Mouse (Mus musculus): ENCODE results near the gene Paxx.

DNA sequence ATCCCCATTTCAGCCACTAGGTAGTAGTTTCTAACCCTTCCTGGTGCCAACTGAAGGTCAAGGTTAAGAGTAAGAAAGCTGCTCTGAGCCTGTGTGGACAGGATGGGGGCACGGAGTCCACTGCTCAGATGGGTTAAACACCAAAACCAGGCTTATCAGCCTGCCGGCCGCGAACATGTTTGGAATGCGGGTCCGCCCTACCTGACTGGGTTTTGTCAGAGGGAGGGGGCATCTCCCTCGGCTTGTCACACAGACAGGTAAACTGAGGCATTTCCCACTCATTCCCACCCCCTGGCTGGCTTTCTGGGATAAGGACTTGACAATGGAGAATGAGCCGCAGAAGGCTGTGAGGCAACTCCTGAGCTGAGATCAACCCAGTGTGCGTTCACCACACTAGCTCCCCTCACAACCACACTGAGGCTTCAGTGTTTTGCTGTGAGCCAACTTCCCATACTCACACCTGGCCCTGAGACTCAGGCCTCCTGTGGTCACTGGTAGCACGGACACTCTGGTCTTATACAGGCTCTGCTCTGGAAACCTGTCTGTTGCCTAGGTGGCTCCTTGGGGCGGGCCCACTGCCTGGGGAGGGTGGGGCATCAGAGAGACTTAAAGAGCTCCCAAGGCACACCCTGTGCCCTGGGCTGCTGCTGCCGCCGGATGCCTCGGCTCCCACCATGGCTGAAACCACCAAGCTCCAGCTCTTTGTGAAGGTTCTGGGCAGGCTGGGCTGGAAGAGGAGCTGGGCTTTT is 4.5 kb downstream of the Paxx start, which contains the start of gene Clic3:
- TF ChIP-seq ELF1 (IDR thresholded peaks at IDR 0.05; ENCODE audit: low read depth, low read length) (no peak), CTCF (conservative IDR thresholded peaks at IDR 0.05 in 1 of 2, IDR thresholded peaks at IDR 0.05 in 1 of 2; ENCODE audit: low read depth in 2 of 2, low read length in 2 of 2) (no peak), RCOR1 (conservative IDR thresholded peaks at IDR 0.05; ENCODE audit: low read depth, low read length) (no peak), EP300 (IDR thresholded peaks at IDR 0.05; ENCODE audit: low read length) (no peak), MAX (IDR thresholded peaks at IDR 0.05; ENCODE audit: low read length) (no peak), POLR2A (IDR thresholded peaks at IDR 0.05; ENCODE audit: low read depth, low read length) (no peak)

All from CH12.LX (cell line).